Mouse (Mus musculus) spleen, adult 2 months (tissue): Measurements from ENCODE around the gene Fam186b. TPM values are rescaled to one million over a fixed set of nuclear protein-coding genes. Genes with fewer than 3 reads are reported as not detected.

Experiments used
- DNase-seq, 2 experiments: peaks; one replicate each; pipeline versions ENCODE4 v3.0.0 to v3.0.0-alpha.2; 2012 to 2021; ENCODE audit warnings: low spot score in 2 of 2, low read depth in 1 of 2
- H3K27ac ChIP-seq: fragments of 200-500 bp; 2 replicates; pipeline ENCODE4 v1.5.1; 2012; ENCODE audit warnings: low read length, inconsistent platforms; ENCODE audit not compliant: insufficient read depth
- H3K27me3 ChIP-seq: fragments of 200-500 bp; 2 replicates; pipeline ENCODE4 v1.6.1; 2012; ENCODE audit warnings: mild to moderate bottlenecking, moderate library complexity, low read length, inconsistent platforms; ENCODE audit not compliant: control insufficient read depth, insufficient read depth
- H3K36me3 ChIP-seq: fragments of 200-500 bp; 2 replicates; pipeline ENCODE4 v1.6.1; 2012; ENCODE audit warnings: mild to moderate bottlenecking, low read length, inconsistent platforms; ENCODE audit not compliant: control insufficient read depth, insufficient read depth
- H3K4me1 ChIP-seq: fragments of 200-500 bp; 2 replicates; pipeline ENCODE4 v1.6.1; 2011; ENCODE audit warnings: inconsistent platforms; ENCODE audit not compliant: control insufficient read depth, insufficient read depth, insufficient read length
- H3K4me3 ChIP-seq: fragments of 200-500 bp; 2 replicates; pipeline ENCODE4 v1.5.1; 2011; ENCODE audit warnings: mild to moderate bottlenecking, inconsistent platforms; ENCODE audit not compliant: insufficient read depth, insufficient read length; ENCODE audit errors: extremely low read depth
- CTCF ChIP-seq: fragments of 200-500 bp; IDR thresholded peaks from 2 replicates; pipeline ENCODE4 v1.5.1; 2011; ENCODE audit warnings: mild to moderate bottlenecking, inconsistent platforms; ENCODE audit not compliant: insufficient read depth, insufficient read length, insufficient replicate concordance; ENCODE audit errors: extremely low read depth
- POLR2A ChIP-seq: fragments of 200-500 bp; IDR thresholded peaks from 2 replicates; pipeline ENCODE4 v1.6.1; 2011; ENCODE audit warnings: low read depth, low read length, inconsistent platforms
- WGBS: fragments of 180-500 bp; shearing (Covaris S2); methylation state at CpG from one replicate; pipeline ENCODE4 v1.1.7; 2018; 5-methylcytosine and 5-hydroxymethylcytosine counted together
- polyA plus RNA-seq: library from polyadenylated mRNA; depleted of rRNA; stranded (reverse); fragments of >200 nt; gene quantifications from 2 replicates; pipeline ENCODE4 v1.2.3, GENCODE M21; 2012

Fam186b gene
- polyA plus RNA-seq, 1 experiment, result 0.05 TPM

- WGBS, result 78% methylated on average over 16 of the region's 16 CpGs
- Histone ChIP-seq H3K4me1 (no peaks in the 10 kb centered on the region), H3K36me3 (peaks cover 30% of the 10 kb centered on the region), H3K27me3 (no peaks in the 10 kb centered on the region), H3K4me3 (no peak overlapping the region), H3K27ac (peak overlapping the region; percentile 3; the same call in 1 of the 2 replicates)
- peak; percentile 61; the same call in 1 of the 2 replicates for TF ChIP-seq CTCF
- TF ChIP-seq POLR2A, result no peak
- peak in 1 of 2 experiments; percentile 74 for DNase-seq
Measured at GRCm38 (mm10) chr15:99316314-99317266, 20.9 kb upstream of the Fam186b start.

- 93% methylated on average over 16 of the region's 16 CpGs for WGBS
- H3K27ac ChIP-seq, result no peak overlapping the region
- H3K36me3 ChIP-seq, result peaks cover 15% of the 10 kb centered on the region
- H3K4me3 ChIP-seq, result no peak overlapping the region
- H3K27me3 ChIP-seq, result no peaks in the 10 kb centered on the region
- no peaks in the 10 kb centered on the region for H3K4me1 ChIP-seq
- DNase-seq, result no peak
- no peak for TF ChIP-seq POLR2A
- no peak for TF ChIP-seq CTCF
Measured at GRCm38 (mm10) chr15:99314891-99315290, 19.2 kb upstream of the Fam186b start.

- Histone ChIP-seq H3K4me3 (no peak overlapping the region), H3K4me1 (no peaks in the 10 kb centered on the region), H3K27ac (no peak overlapping the region), H3K36me3 (no peaks in the 10 kb centered on the region), H3K27me3 (no peaks in the 10 kb centered on the region)
- WGBS, result 98% methylated on average over 5 of the region's 5 CpGs
- TF ChIP-seq CTCF, result no peak
- TF ChIP-seq POLR2A, result no peak
- no peak for DNase-seq
Measured at GRCm38 (mm10) chr15:99310617-99311016, 14.9 kb upstream of the Fam186b start.

GRCm38 (mm10) chr15:99309549-99309948 lies 13.9 kb upstream of the Fam186b start:
- no peak for DNase-seq
- no peak overlapping the region for H3K27ac ChIP-seq
- no peaks in the 10 kb centered on the region for H3K4me1 ChIP-seq
- no peak for TF ChIP-seq POLR2A
- no peak for TF ChIP-seq CTCF
- 92% methylated on average over 9 of the region's 9 CpGs for WGBS
- H3K4me3 ChIP-seq, result no peak overlapping the region
- no peaks in the 10 kb centered on the region for H3K36me3 ChIP-seq
- H3K27me3 ChIP-seq, result no peaks in the 10 kb centered on the region

- Histone ChIP-seq H3K27me3 (no peaks in the 10 kb centered on the region), H3K4me1 (no peaks in the 10 kb centered on the region), H3K27ac (no peak overlapping the region), H3K4me3 (no peak overlapping the region), H3K36me3 (no peaks in the 10 kb centered on the region)
- no peak for DNase-seq
- TF ChIP-seq POLR2A (no peak), CTCF (no peak)
- WGBS, result 90% methylated on average over 9 of the region's 9 CpGs
Measured at GRCm38 (mm10) chr15:99307476-99307875, 11.8 kb upstream of the Fam186b start.

- H3K4me3 ChIP-seq, result no peak overlapping the region
- no peaks in the 10 kb centered on the region for H3K36me3 ChIP-seq
- 0 out of 2 replicates have a peak, but pooled peaks cover 2% of the 10 kb centered on the region for H3K27me3 ChIP-seq
- DNase-seq, result no peak
- H3K27ac ChIP-seq, result no peak overlapping the region
- WGBS, result 45% methylated on average over 5 of the region's 5 CpGs
- H3K4me1 ChIP-seq, result no peaks in the 10 kb centered on the region; the same call in 1 of the 2 replicates
- TF ChIP-seq CTCF (no peak), POLR2A (no peak)
Measured at GRCm38 (mm10) chr15:99296213-99296612, 525 bp upstream of the Fam186b start.
